Mouse (Mus musculus): ENCODE results near the gene Golga1. TPM values are rescaled to one million over a fixed set of nuclear protein-coding genes. Genes with fewer than 3 reads are reported as not detected.

Gene Golga1
- polyA plus RNA-seq (2012; rRNA removed), result 8.9 and 9.8 TPM in 2 replicates

GRCm38 (mm10) chr2:39065400-39065987 is at the start of gene Golga1:
Golga1 (minus strand) TSS chr2:39065541.

GRCm38 (mm10) chr2:39005574-39006079 is 59.7 kb downstream of the Golga1 start, which contains the start of gene Rpl35:
Rpl35 (minus strand) TSS chr2:39005624.

GRCm38 (mm10) chr2:39004880-39005435 is 60.4 kb downstream of the Golga1 start, which contains the start of gene Arpc5l:
Arpc5l (plus strand) TSS chr2:39005348.

GRCm38 (mm10) chr2:38997386-38998374 is 67.7 kb downstream of the Golga1 start, which contains the start of gene Wdr38:
Wdr38 (plus strand) TSS chr2:38997476.

Other genes starting within 250 kb of the Golga1 start
- 6.2 and 6.7 TPM in 2 replicates for gene Nr6a1, start 137.9 kb downstream of the Golga1 start, polyA plus RNA-seq (2012; rRNA removed)
- 15.9 and 19.1 TPM in 2 replicates for gene Olfml2a, start 133.6 kb downstream of the Golga1 start, polyA plus RNA-seq (2012; rRNA removed)
- gene Wdr38, start 68.1 kb downstream of the Golga1 start, polyA plus RNA-seq (2012; rRNA removed), result 6.0 and 8.8 TPM in 2 replicates
- gene Arpc5l, start 60.2 kb downstream of the Golga1 start, polyA plus RNA-seq (2012; rRNA removed), result 40.8 and 47.1 TPM in 2 replicates
- 124 and 181 TPM in 2 replicates for gene Rpl35, start 59.9 kb downstream of the Golga1 start, polyA plus RNA-seq (2012; rRNA removed)
- gene Scai, start 125.2 kb upstream of the Golga1 start, polyA plus RNA-seq (2012; rRNA removed), result 0.44 and 1.2 TPM in 2 replicates
- gene Ppp6c, start 160.9 kb upstream of the Golga1 start, polyA plus RNA-seq (2012; rRNA removed), result 8.8 and 13.0 TPM in 2 replicates

Measured in ovary, adult 2 months (tissue).